ENCODE assay signal across 8 mouse cellular contexts in genomic region chr6:53287562-53288381, GRCm38 (mm10). TPM values are rescaled to one million over a fixed set of nuclear protein-coding genes. Genes with fewer than 3 reads are reported as not detected.
DNase-seq lines count a peak whose midpoint lies in the region; ATAC-seq and TF ChIP-seq lines count a peak whose summit lies in the region.

No protein-coding gene starts in this region.

- ATAC-seq in kidney, embryonic 15.5 days (replicated peaks; ENCODE audit: low FRiP score) = peak; percentile 44
- ATAC-seq in lung, postnatal 0 days = peak; percentile 53
- no peak for ATAC-seq in erythroblast, adult 5-6 weeks (replicated peaks; ENCODE audit: low FRiP score, poor library complexity, severe bottlenecking)

- under 1% methylated on average over 63 of the region's 63 CpGs for WGBS in heart, adult 2 months
- under 1% methylated on average over 63 of the region's 63 CpGs for WGBS in kidney, embryonic 15.5 days
- WGBS in lung, postnatal 0 days = 0% methylated on average over 59 of the region's 63 CpGs

- no peaks in the 10 kb centered on the region for H3K79me2 ChIP-seq in heart, adult 2 months (replicated peaks; ENCODE audit: control insufficient read depth, insufficient read depth, low read length)

- H3K9me3 ChIP-seq in kidney, embryonic 15.5 days (replicated peaks) = no peaks in the 10 kb centered on the region
- no peaks in the 10 kb centered on the region for H3K9me3 ChIP-seq in lung, postnatal 0 days (ENCODE audit: low read length)

- TF ChIP-seq POLR2A in cortical plate, adult 2 months (IDR thresholded peaks at IDR 0.05; ENCODE audit: extremely low read depth, insufficient read depth, low read length) = no peak
- no peak for TF ChIP-seq POLR2A in heart, adult 2 months (IDR thresholded peaks at IDR 0.05; ENCODE audit: insufficient read depth, low read depth, low read length)

- H3K4me1 ChIP-seq in cortical plate, adult 2 months (ENCODE audit: control insufficient read depth, insufficient read depth, low read length) = no peaks in the 10 kb centered on the region
- H3K4me1 ChIP-seq in heart, adult 2 months (ENCODE audit: control insufficient read depth, insufficient read depth, low read length) = 0 out of 2 replicates have a peak, but pooled peaks cover 1% of the 10 kb centered on the region
- H3K4me1 ChIP-seq in kidney, embryonic 15.5 days = peaks cover 33% of the 10 kb centered on the region
- H3K4me1 ChIP-seq in lung, postnatal 0 days (ENCODE audit: insufficient read depth, low read depth, low read length) = peaks cover 6% of the 10 kb centered on the region; the same call in 1 of the 2 replicates

- intact Hi-C loops in heart, adult 2 months (cut with DNase I) = loop anchor here (5.0 kb wide), 3 partner anchors 230 to 820 kb away; no protein-coding TSS in a partner anchor

- TF ChIP-seq EP300 in heart, adult 2 months (IDR thresholded peaks at IDR 0.05; ENCODE audit: insufficient read depth, low read depth, low read length) = no peak
- TF ChIP-seq EP300 in lung, postnatal 0 days (IDR thresholded peaks at IDR 0.05) = no peak

- no peak for TF ChIP-seq CTCF in cortical plate, adult 2 months (IDR thresholded peaks at IDR 0.05; ENCODE audit: extremely low read depth, insufficient read depth, low read length)
- TF ChIP-seq CTCF in heart, adult 2 months (IDR thresholded peaks at IDR 0.05) = no peak
- TF ChIP-seq CTCF in lung, postnatal 0 days (IDR thresholded peaks at IDR 0.05) = no peak

- no peaks in the 10 kb centered on the region for H3K36me3 ChIP-seq in heart, adult 2 months (ENCODE audit: control insufficient read depth, insufficient read depth, low read length)
- no peaks in the 10 kb centered on the region for H3K36me3 ChIP-seq in kidney, embryonic 15.5 days
- no peaks in the 10 kb centered on the region for H3K36me3 ChIP-seq in lung, postnatal 0 days (ENCODE audit: insufficient read depth, low read length)

- peak; percentile 12 to 42 for DNase-seq in urinary bladder, adult 18-20 months (ENCODE audit: low spot score in 2 of 2)
- no peak for DNase-seq in urinary bladder, postnatal 10 days (ENCODE audit: low spot score)
- peak; percentile 74 for DNase-seq in heart, adult 2 months
- peak; percentile 50 for DNase-seq in lung, postnatal 0 days (ENCODE audit: low spot score)
- DNase-seq in ovary, postnatal 36 days (ENCODE audit: low spot score) = peak; percentile 41

- peak overlapping the region; percentile 74 for H3K9ac ChIP-seq in heart, adult 2 months (ENCODE audit: low read depth, low read length)
- peak overlapping the region; percentile 25; the same call in 1 of the 2 replicates for H3K9ac ChIP-seq in kidney, embryonic 15.5 days
- H3K9ac ChIP-seq in lung, postnatal 0 days (replicated peaks; ENCODE audit: low read depth) = peak overlapping the region; percentile 44

- no peaks in the 10 kb centered on the region for H3K27me3 ChIP-seq in heart, adult 2 months (ENCODE audit: control insufficient read depth, insufficient read depth, low read length)
- peaks cover 94% of the 10 kb centered on the region for H3K27me3 ChIP-seq in kidney, embryonic 15.5 days
- H3K27me3 ChIP-seq in lung, postnatal 0 days (replicated peaks; ENCODE audit: insufficient read depth, low read length) = peaks cover 27% of the 10 kb centered on the region; the same call in 1 of the 2 replicates

- peak overlapping the region; percentile 48 for H3K4me3 ChIP-seq in cortical plate, adult 2 months (ENCODE audit: insufficient read depth, low read length)
- H3K4me3 ChIP-seq in heart, adult 2 months = peak overlapping the region; percentile 75
- H3K4me3 ChIP-seq in kidney, embryonic 15.5 days (replicated peaks) = peak overlapping the region; percentile 58
- peak overlapping the region; percentile 53 for H3K4me3 ChIP-seq in lung, postnatal 0 days (ENCODE audit: low read depth, low read length)

- peak overlapping the region; percentile 96 for H3K4me2 ChIP-seq in kidney, embryonic 15.5 days
- H3K4me2 ChIP-seq in lung, postnatal 0 days (replicated peaks; ENCODE audit: low read depth, low read length) = peak overlapping the region; percentile 90

- no peak overlapping the region for H3K27ac ChIP-seq in cortical plate, adult 2 months (ENCODE audit: insufficient read depth, low read length)
- peak overlapping the region; percentile 81 for H3K27ac ChIP-seq in heart, adult 2 months
- H3K27ac ChIP-seq in kidney, embryonic 15.5 days = no peak overlapping the region
- no peak overlapping the region for H3K27ac ChIP-seq in lung, postnatal 0 days (ENCODE audit: low read length)

RNA-seq across cellular contexts. Expression of gene Creb5, which starts 0.7 kb away (rescaled TPM):
- 2.1 and 2.3 TPM in 2 replicates for polyA plus RNA-seq in cortical plate, adult 2 months (2012; rRNA removed)
- total RNA-seq in heart, adult 2 months (2021) = 1 to 10 TPM; 6.1 to 8.4 TPM
- 3.5 TPM in 2 replicates for polyA plus RNA-seq in heart, adult 2 months (2012; rRNA removed)
- 3.4 and 5.4 TPM in 2 replicates for polyA plus RNA-seq in kidney, embryonic 15.5 days (2015; fragmentation: Nextera tagmentation; extraction: Ambion mirVana)
- 5.1 and 5.4 TPM in 2 replicates for polyA plus RNA-seq in lung, postnatal 0 days (2015; fragmentation: Nextera tagmentation; extraction: Ambion mirVana)
- not detected in 2 replicates for total RNA-seq in erythroblast, adult 5-6 weeks (2015; ENCODE audit: low replicate concordance)
- not detected in 2 replicates for total RNA-seq in erythroblast, adult 5-6 weeks (2017; ENCODE audit: low replicate concordance)
